ENCODE assay signal across 9 mouse cellular contexts in the genomic region with DNA sequence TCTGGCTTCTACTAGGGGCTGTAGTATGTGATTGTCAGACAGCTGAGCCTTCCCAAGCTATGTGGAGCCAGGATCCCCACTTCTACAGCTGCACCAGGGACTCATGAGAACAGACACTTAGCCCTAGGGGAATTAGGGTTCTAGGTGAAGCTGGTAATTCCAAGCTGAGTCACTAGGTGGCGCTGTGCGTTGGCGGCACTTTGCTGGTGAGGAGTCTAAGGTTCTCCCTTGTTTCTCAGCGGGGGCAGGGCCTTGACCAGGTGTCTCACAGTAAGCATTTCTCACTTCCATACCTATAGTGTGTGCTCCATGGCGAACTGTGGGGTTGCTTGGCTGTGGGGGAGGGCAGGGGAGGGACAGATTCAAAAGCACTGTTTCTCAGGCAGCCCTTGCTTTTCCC. TPM values are rescaled to one million over a fixed set of nuclear protein-coding genes. Genes with fewer than 3 reads are reported as not detected.
DNase-seq lines count a peak whose midpoint lies in the region; ATAC-seq and TF ChIP-seq lines count a peak whose summit lies in the region.
"Had no signal": no experiment of that assay in that cellular context is flagged by ENCODE, and none has a peak within 500 bp of the region (broad histone marks: within the 10 kb centered on the region; RNA-seq: fewer than 3 reads in every experiment).

No protein-coding gene starts in this region.

- no peak overlapping the region for H3K9ac ChIP-seq in kidney, postnatal 0 days (ENCODE audit: low read depth, low read length)
- H3K9ac ChIP-seq in kidney, embryonic 16.5 days (replicated peaks; ENCODE audit: low read length): no peak overlapping the region
- H3K9ac ChIP-seq in lung, embryonic 14.5 days: no peak overlapping the region

- WGBS in kidney, postnatal 0 days: 21% methylated on average over 5 of the region's 5 CpGs
- WGBS in kidney, embryonic 16.5 days: 12% methylated on average over 5 of the region's 5 CpGs
- 12% methylated on average over 5 of the region's 5 CpGs for WGBS in lung, embryonic 14.5 days

- H3K4me1 ChIP-seq in kidney, postnatal 0 days (replicated peaks; ENCODE audit: insufficient read depth, low read length): no peaks in the 10 kb centered on the region
- peaks cover under 1% of the 10 kb centered on the region; the same call in 1 of the 2 replicates for H3K4me1 ChIP-seq in kidney, embryonic 16.5 days (ENCODE audit: insufficient read depth, low read length)
- peaks cover 95% of the 10 kb centered on the region for H3K4me1 ChIP-seq in E14TG2a.4 (replicated peaks; ENCODE audit: low read depth, low read length)
- no peaks in the 10 kb centered on the region for H3K4me1 ChIP-seq in lung, embryonic 14.5 days (ENCODE audit: insufficient read depth)

- no peaks in the 10 kb centered on the region for H3K9me3 ChIP-seq in kidney, postnatal 0 days (replicated peaks; ENCODE audit: low read length)
- H3K9me3 ChIP-seq in kidney, embryonic 16.5 days (ENCODE audit: low read length): peaks cover 4% of the 10 kb centered on the region; the same call in 1 of the 2 replicates
- no peaks in the 10 kb centered on the region for H3K9me3 ChIP-seq in E14TG2a.4 (ENCODE audit: low read length)
- no peaks in the 10 kb centered on the region; the same call in 1 of the 2 replicates for H3K9me3 ChIP-seq in lung, embryonic 14.5 days (ENCODE audit: low read depth, low read length)

- peaks cover 67% of the 10 kb centered on the region for H3K36me3 ChIP-seq in kidney, postnatal 0 days (ENCODE audit: insufficient read depth, low read length)
- H3K36me3 ChIP-seq in kidney, embryonic 16.5 days (ENCODE audit: insufficient read depth, low read length): peaks cover 76% of the 10 kb centered on the region
- H3K36me3 ChIP-seq in E14TG2a.4 (ENCODE audit: insufficient read depth, low read length): peaks cover 94% of the 10 kb centered on the region
- H3K36me3 ChIP-seq in lung, embryonic 14.5 days (ENCODE audit: insufficient read depth): peaks cover 74% of the 10 kb centered on the region
- peaks cover 16% of the 10 kb centered on the region for H3K36me3 ChIP-seq in splenic B cell, adult 2 months (ENCODE audit: control insufficient read depth, insufficient read depth, low read length, poor library complexity, severe bottlenecking)

- no peak for ATAC-seq in kidney, postnatal 0 days (replicated peaks; ENCODE audit: low FRiP score, low read depth)
- no peak for ATAC-seq in kidney, embryonic 16.5 days (ENCODE audit: low FRiP score, low TSS enrichment)
- no peak for ATAC-seq in lung, embryonic 14.5 days (ENCODE audit: insufficient read depth)

- peak; percentile 43 for DNase-seq in kidney, postnatal 0 days (ENCODE audit: low spot score)
- peak; percentile 86 for DNase-seq in R1 (ENCODE audit: low read depth, low spot score)
- peak; percentile 74 for DNase-seq in embryo, embryonic 10.5 days (ENCODE audit: low spot score)
- DNase-seq in lung, embryonic 14.5 days: peak; percentile 76
- DNase-seq in splenic B cell, adult 2 months (ENCODE audit: low read depth, low spot score): peak; percentile 90
- DNase-seq in ovary, adult 18-20 months (ENCODE audit: low spot score): no peak

- H3K4me3 ChIP-seq in kidney, postnatal 0 days (replicated peaks; ENCODE audit: low read depth, low read length): no peak overlapping the region
- no peak overlapping the region for H3K4me3 ChIP-seq in kidney, embryonic 16.5 days (ENCODE audit: low read length)
- H3K4me3 ChIP-seq in E14TG2a.4 (replicated peaks; ENCODE audit: low read length): peak overlapping the region; percentile 50; the same call in 1 of the 2 replicates
- H3K4me3 ChIP-seq in lung, embryonic 14.5 days (ENCODE audit: low read depth, low read length): no peak overlapping the region

- no peak overlapping the region for H3K27ac ChIP-seq in kidney, postnatal 0 days
- no peak overlapping the region for H3K27ac ChIP-seq in kidney, embryonic 16.5 days (ENCODE audit: low read length)
- H3K27ac ChIP-seq in lung, embryonic 14.5 days (ENCODE audit: low read depth): no peak overlapping the region

- no peak overlapping the region for H3K4me2 ChIP-seq in kidney, postnatal 0 days (ENCODE audit: low read length)
- H3K4me2 ChIP-seq in kidney, embryonic 16.5 days (replicated peaks; ENCODE audit: low read depth, low read length): no peak overlapping the region
- H3K4me2 ChIP-seq in lung, embryonic 14.5 days: no peak overlapping the region

- no peaks in the 10 kb centered on the region for H3K27me3 ChIP-seq in kidney, postnatal 0 days (ENCODE audit: insufficient read depth, low read length)
- no peaks in the 10 kb centered on the region for H3K27me3 ChIP-seq in kidney, embryonic 16.5 days (ENCODE audit: insufficient read depth, low read length)
- H3K27me3 ChIP-seq in E14TG2a.4 (ENCODE audit: insufficient read depth, low read length): no peaks in the 10 kb centered on the region
- H3K27me3 ChIP-seq in lung, embryonic 14.5 days (ENCODE audit: insufficient read depth, low read length): no peaks in the 10 kb centered on the region
- no peaks in the 10 kb centered on the region for H3K27me3 ChIP-seq in splenic B cell, adult 2 months (ENCODE audit: control insufficient read depth, insufficient read depth, low read length, poor library complexity, severe bottlenecking)

- peak; percentile 84 for TF ChIP-seq CTCF in kidney, postnatal 0 days (IDR thresholded peaks at IDR 0.05; ENCODE audit: low read depth)
- peak; percentile 98 for TF ChIP-seq CTCF in E14TG2a.4 (conservative IDR thresholded peaks at IDR 0.05; ENCODE audit: low read length)
- TF ChIP-seq CTCF in lung, embryonic 14.5 days (IDR thresholded peaks at IDR 0.05; ENCODE audit: low read depth): peak; percentile 89

RNA-seq across cellular contexts. Expression of a gene that starts 6.7 kb away (rescaled TPM):
- 34.8 and 38.6 TPM in 2 replicates for polyA plus RNA-seq in kidney, postnatal 0 days (2015; fragmentation: Nextera tagmentation; extraction: Ambion mirVana)
- polyA plus RNA-seq in kidney, embryonic 16.5 days (2015; fragmentation: Nextera tagmentation; extraction: Ambion mirVana): 53.7 and 54.8 TPM in 2 replicates
- polyA plus RNA-seq in lung, embryonic 14.5 days (2014; fragmentation: Nextera tagmentation; extraction: Ambion mirVana): 31.5 and 37.2 TPM in 2 replicates

RNA-seq across cellular contexts. Expression of a gene that starts 6.8 kb away (rescaled TPM):
- 14.3 and 16.3 TPM in 2 replicates for polyA plus RNA-seq in kidney, postnatal 0 days (2015; fragmentation: Nextera tagmentation; extraction: Ambion mirVana)
- 18.0 and 18.4 TPM in 2 replicates for polyA plus RNA-seq in kidney, embryonic 16.5 days (2015; fragmentation: Nextera tagmentation; extraction: Ambion mirVana)
- polyA plus RNA-seq in lung, embryonic 14.5 days (2014; fragmentation: Nextera tagmentation; extraction: Ambion mirVana): 7.2 and 9.5 TPM in 2 replicates

RNA-seq across cellular contexts. Expression of a gene that starts 14.8 kb away (rescaled TPM):
- not detected in 2 replicates for polyA plus RNA-seq in kidney, postnatal 0 days (2015; fragmentation: Nextera tagmentation; extraction: Ambion mirVana)
- not detected in 2 replicates for polyA plus RNA-seq in kidney, embryonic 16.5 days (2015; fragmentation: Nextera tagmentation; extraction: Ambion mirVana)
- not detected in 2 replicates for polyA plus RNA-seq in lung, embryonic 14.5 days (2014; fragmentation: Nextera tagmentation; extraction: Ambion mirVana)
- polyA plus RNA-seq: heart, embryonic 14.5 days had no signal

RNA-seq across cellular contexts. Expression of a gene that starts 29.4 kb away (rescaled TPM):
- polyA plus RNA-seq in kidney, postnatal 0 days (2015; fragmentation: Nextera tagmentation; extraction: Ambion mirVana): 0.36 and 0.39 TPM in 2 replicates
- 0.66 and 0.70 TPM in 2 replicates for polyA plus RNA-seq in kidney, embryonic 16.5 days (2015; fragmentation: Nextera tagmentation; extraction: Ambion mirVana)
- polyA plus RNA-seq in lung, embryonic 14.5 days (2014; fragmentation: Nextera tagmentation; extraction: Ambion mirVana): 0.15 TPM in 1 of 2 replicates, not detected in the other
- polyA plus RNA-seq: heart, embryonic 14.5 days had no signal

RNA-seq across cellular contexts. Expression of a gene that starts 30.4 kb away (rescaled TPM):
- polyA plus RNA-seq in kidney, postnatal 0 days (2015; fragmentation: Nextera tagmentation; extraction: Ambion mirVana): 1.1 and 1.4 TPM in 2 replicates
- 1.5 TPM in 2 replicates for polyA plus RNA-seq in kidney, embryonic 16.5 days (2015; fragmentation: Nextera tagmentation; extraction: Ambion mirVana)
- 0.35 and 0.37 TPM in 2 replicates for polyA plus RNA-seq in lung, embryonic 14.5 days (2014; fragmentation: Nextera tagmentation; extraction: Ambion mirVana)
